Mouse (Mus musculus): Measurements from ENCODE around the gene Svop.

GRCm38 (mm10) chr5:113989437-113990024 is 101.8 kb downstream of the Svop start:
- TF ChIP-seq CTCF (conservative IDR thresholded peaks at IDR 0.05 in 1 of 2, IDR thresholded peaks at IDR 0.05 in 1 of 2; ENCODE audit: low read depth in 2 of 2, low read length in 2 of 2) (no peak), MAFK (IDR thresholded peaks at IDR 0.05; ENCODE audit: insufficient replicate concordance, low read length) (no peak)
